Mouse (Mus musculus) adrenal gland, adult 2 months (tissue): ENCODE results near the gene Schip1. TPM values are rescaled to one million over a fixed set of nuclear protein-coding genes. Genes with fewer than 3 reads are reported as not detected.

Experiments used
- DNase-seq: peaks from one replicate; pipeline ENCODE4 v3.0.0; 2021
- polyA plus RNA-seq: library from polyadenylated mRNA; depleted of rRNA; stranded (reverse); fragments of >200 nt; gene quantifications from 2 replicates; pipeline ENCODE4 v1.2.3, GENCODE M21; 2012
- total RNA-seq, 2 experiments: library from RNA; stranded (reverse); gene quantifications; 2 replicates each; pipeline ENCODE4 v1.2.3; 2021

Schip1 gene
- total and polyA plus RNA-seq, 3 experiments, result 3.8 to 10.5 (median 7.2) TPM

DNA sequence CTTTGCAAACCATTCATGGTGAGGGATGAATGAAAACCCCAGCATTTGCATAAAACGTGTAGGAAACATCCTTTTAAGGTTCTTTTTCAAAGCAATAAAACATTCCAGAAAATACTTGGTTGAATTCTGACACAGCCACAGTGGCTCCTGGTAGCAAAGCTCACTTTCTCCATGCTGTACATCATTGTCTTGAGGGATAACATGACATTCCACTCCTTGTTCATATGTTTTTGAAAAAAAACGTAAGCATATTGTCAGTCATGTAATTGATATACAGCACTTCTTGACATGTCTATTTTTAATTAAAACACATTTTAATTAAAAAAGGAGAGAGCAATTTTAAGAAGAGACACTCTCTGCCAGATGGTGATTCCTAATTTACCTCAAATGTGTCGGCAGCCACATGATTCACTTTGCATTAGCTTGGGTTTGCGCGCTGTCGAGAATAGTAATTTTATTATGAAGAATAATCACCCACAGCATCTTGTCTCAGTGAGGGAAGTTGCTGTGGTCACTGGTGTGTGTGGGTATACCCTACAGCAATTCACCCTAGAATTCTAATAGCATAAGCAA, 61.8 kb downstream of the Schip1 start:
- no peak for DNase-seq

GRCm38 (mm10) chr3:68130386-68130785, 65.8 kb downstream of the Schip1 start:
- no peak for DNase-seq

GRCm38 (mm10) chr3:68138833-68139627, 74.4 kb downstream of the Schip1 start:
- DNase-seq, result no peak

GRCm38 (mm10) chr3:68150688-68151087, 86.1 kb downstream of the Schip1 start:
- no peak for DNase-seq

GRCm38 (mm10) chr3:68160175-68160574, 95.6 kb downstream of the Schip1 start:
- no peak for DNase-seq

DNA sequence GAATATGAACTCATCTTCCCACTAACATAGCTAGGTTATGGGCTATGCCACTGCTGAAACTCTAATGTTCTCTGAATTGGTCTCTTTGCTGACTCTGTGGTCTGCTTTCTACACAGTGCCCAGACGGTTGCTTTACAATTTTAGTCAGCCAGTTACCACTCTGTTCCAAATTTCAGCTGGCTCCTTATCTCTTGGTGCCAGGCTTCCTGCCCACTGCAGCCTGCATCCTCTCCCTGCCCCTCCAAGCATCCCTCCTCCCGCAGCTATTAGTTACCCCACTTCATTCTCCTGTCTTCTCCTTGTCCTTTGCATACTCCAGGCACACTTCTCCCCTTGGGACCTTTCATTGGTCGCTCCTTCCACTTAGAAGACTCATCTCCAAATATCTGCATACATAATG, 96.2 kb downstream of the Schip1 start:
- no peak for DNase-seq

DNA sequence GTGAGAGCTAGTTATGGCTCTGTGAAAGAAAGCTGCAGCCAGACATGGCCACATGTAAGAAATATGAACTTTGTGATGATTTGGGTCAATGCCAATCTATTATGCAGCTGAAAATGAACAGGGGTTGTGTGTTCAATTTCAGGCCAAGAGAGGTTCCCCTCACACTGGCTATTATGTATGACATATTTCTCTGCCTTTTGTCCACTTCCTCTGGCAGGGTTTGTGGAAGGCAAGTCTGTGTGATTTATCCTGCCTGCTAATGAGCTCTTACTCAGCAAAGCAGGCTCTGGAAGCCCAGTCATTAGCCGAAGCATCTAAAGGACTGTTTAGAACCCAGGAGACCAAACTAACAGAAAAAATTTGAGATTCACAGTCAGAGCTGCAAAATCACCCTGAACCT, 113.6 kb downstream of the Schip1 start:
- DNase-seq, result no peak

GRCm38 (mm10) chr3:68187471-68187870, 122.9 kb downstream of the Schip1 start:
- no peak for DNase-seq

GRCm38 (mm10) chr3:68189100-68189499, 124.5 kb downstream of the Schip1 start:
- DNase-seq, result no peak

- DNase-seq, result no peak
Observed at GRCm38 (mm10) chr3:68196933-68197332, 132.3 kb downstream of the Schip1 start.

- no peak for DNase-seq
Observed at GRCm38 (mm10) chr3:68201214-68201613, 136.6 kb downstream of the Schip1 start.

- no peak for DNase-seq
Observed at GRCm38 (mm10) chr3:68202162-68202902, 137.7 kb downstream of the Schip1 start.

- no peak for DNase-seq
Observed at GRCm38 (mm10) chr3:68203934-68204467, 139.4 kb downstream of the Schip1 start.

- DNase-seq, result no peak
Observed at GRCm38 (mm10) chr3:68210422-68210821, 145.8 kb downstream of the Schip1 start.

GRCm38 (mm10) chr3:68221452-68221851, 156.8 kb downstream of the Schip1 start:
- no peak for DNase-seq

DNA sequence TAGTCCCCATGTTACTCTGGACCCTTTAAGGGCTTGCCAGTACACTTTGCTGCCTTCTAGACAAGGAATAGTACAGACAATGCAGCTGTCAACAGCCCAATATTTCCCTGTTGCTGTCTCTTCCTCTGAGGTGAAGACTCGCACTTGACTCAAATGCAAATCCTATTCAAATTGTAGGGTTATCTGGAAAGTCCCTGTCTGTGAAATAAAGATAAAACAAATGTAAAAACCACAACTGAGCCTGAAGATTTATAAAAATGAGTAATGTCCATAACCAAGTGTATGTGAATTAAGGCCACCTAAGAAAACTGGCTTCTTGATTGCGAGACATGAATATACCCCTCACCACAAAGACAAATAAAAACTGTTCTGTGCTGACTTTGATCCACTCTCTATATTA, 175.3 kb downstream of the Schip1 start:
- no peak for DNase-seq

DNA sequence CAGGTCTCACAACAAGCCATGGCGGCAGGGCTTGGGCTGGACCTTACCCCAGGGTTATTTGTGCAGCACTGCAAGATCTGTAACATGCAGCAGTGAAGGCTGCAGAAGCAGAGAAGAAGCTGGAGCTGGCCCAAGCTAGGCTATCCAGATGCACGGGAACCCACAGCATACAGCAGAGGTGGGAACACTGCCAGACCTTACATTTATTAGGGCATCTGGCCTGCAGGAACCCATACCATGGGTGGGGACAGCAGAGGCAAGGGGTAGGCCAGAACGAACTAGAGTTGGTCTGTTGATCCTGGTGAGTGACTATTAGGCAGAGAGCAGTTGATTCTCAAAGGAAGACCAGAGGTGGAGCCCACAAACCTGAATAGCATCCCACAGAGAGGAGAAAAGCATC, 178.6 kb downstream of the Schip1 start:
- DNase-seq, result no peak

DNA sequence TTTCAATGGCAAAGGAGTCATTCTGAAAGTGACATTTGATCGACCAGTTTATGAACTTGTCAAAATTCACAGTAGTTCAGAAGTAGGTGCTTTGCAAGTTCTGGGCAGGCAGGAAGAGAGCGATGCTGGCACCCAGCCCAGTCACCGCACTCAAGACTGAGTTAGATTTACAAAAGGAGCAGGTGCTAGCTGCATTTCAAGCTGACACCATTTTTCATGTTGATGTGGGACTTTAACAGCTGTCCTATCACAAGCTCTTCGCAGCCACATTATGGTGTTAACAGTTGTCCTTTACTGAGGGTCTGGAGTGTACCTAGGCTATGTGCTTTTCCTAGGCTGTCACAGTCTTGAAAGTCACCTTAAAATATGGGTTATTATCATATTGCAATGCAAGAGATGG, 181.6 kb downstream of the Schip1 start:
- DNase-seq, result no peak

DNA sequence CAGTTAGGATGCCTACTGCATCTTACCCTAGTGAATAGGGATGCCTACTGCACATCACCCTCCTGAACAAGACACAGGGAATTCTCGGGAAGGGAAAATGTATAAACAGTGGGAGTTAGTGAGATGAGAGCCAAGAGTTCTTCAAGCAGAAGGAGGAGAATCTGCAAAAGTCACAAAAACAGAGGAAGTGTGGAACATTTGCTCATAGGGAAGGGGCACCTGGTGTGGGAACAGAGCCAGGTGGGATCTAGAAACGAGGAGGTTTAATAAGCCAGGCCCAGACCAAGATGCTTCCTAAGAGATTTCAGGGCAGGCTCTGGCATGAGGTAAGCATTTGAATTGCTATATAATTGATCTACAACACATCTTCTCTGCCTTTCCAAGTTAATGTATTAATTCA, 186.0 kb downstream of the Schip1 start:
- no peak for DNase-seq

GRCm38 (mm10) chr3:68252335-68252734, 187.7 kb downstream of the Schip1 start:
- no peak for DNase-seq

DNA sequence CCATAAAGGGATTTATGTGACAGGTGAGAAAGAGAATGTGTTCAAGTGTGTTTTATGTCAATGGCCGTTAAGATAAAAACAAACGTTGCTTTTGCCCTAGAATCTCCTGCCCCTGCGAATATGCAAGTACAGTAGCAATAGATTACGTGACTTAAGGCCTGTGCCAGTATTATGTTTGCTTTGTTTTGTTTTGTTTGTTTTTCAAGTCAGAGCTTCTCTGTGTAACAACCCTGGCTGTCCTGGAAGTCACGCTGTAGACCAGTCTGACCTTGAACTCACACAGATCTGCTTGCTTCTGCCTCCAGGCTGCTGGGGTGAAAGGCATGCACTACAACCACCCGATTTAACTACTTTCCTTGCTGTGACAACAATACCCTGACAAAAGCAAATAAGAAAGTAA, 197.7 kb downstream of the Schip1 start:
- no peak for DNase-seq

DNA sequence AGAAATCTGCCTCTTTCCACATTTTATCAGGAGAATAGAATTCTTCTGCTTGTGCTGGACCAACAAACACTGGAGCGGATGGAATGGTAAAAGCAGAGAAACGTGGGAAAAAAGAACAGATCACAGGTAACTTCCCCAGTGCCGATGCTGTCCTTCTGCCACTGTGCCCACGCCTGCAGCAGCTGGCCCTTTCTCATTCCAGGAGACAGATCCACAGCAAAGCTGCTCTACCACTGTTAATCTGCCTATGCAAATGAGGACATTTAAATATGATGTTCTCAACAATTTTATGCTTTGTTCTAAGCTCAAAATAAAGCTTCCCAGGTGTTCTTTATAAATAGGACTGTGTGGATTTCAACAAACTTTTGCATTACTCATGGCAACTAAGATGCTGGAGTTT, 203.3 kb downstream of the Schip1 start:
- no peak for DNase-seq

DNA sequence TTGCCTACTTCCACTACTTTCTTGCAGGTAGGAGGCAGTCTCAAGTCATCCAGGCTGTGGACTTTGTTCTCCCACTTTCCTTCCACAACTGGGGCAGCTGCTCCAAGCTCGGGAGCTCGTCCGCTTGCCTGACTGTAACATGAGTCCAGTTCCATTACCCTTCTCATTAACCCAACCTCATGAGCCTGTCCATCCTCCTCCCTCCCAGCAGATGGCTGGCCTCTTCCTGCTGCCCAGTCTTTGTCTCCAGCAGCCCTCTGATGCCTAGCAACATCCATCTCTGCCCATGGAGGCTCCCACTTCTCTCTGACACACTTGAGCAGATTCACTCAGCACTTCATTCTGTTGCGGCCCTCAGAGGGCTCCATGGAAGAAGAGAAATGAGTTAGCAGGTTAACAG, 204.6 kb downstream of the Schip1 start:
- DNase-seq, result no peak
